Mouse (Mus musculus) fibroblast of lung, adult 2 months (primary cell): Measurements from ENCODE around the gene Creld2.
"Not testable (repeated sequence)": the region's sequence is repeated elsewhere in the genome, so short reads cannot be mapped to it uniquely, and the experiment has no call there.

Source experiments
- DNase-seq: peaks from one replicate; pipeline ENCODE4 v3.0.0-alpha.2; 2011; ENCODE audit warnings: low read depth

The Creld2 gene

DNA sequence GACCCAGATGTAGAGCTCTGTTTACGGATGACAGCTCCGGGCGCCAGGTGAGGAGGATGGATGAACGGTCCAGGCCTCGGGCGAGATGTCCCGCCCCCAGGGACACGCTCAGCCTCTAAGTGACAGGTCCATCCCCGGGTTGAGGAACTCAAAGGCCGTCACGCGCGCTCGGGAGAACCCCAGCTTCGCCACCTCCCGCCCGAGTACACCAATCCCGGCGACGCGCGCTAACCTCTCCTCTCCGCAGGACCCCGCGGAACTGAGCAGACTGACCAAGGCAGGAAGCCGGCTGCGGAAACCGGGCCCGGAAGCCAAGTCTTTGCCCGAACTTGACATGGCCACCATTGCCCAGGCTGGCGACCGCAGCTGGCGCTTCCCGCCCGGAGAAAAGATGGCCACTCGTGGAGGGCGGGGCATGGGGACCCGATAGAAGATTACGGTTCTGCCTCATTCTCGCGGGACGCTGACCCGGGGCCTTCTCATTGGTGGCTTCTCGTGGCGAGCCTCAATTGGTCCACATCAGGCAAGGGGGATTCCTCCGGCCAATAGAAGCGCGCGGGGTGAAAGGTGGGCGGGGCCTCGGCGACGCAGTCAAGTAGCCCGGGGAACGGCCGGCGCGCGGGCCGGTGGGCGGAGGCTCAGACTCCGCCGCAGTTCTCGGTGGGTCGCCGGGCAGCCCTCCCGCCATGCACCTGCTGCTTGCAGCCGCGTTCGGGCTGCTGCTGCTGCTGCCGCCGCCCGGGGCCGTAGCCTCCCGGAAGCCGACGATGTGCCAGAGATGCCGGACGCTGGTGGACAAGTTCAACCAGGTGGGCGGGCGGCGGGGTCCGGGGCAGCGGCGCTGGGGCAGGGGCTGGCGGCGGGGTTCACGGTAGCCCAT, at the start of gene Creld2, which contains the start of gene Alg12:
Gene Creld2, plus strand, starts transcription at position 621 of the 880 bp plus-strand sequence.
Gene Alg12, minus strand, starts transcription at position 293 of the 880 bp plus-strand sequence.
- peak; percentile 99 for DNase-seq

GRCm38 (mm10) chr15:88774630-88775029, 44.8 kb upstream of the Creld2 start:
- DNase-seq = not testable (repeated sequence)

DNA sequence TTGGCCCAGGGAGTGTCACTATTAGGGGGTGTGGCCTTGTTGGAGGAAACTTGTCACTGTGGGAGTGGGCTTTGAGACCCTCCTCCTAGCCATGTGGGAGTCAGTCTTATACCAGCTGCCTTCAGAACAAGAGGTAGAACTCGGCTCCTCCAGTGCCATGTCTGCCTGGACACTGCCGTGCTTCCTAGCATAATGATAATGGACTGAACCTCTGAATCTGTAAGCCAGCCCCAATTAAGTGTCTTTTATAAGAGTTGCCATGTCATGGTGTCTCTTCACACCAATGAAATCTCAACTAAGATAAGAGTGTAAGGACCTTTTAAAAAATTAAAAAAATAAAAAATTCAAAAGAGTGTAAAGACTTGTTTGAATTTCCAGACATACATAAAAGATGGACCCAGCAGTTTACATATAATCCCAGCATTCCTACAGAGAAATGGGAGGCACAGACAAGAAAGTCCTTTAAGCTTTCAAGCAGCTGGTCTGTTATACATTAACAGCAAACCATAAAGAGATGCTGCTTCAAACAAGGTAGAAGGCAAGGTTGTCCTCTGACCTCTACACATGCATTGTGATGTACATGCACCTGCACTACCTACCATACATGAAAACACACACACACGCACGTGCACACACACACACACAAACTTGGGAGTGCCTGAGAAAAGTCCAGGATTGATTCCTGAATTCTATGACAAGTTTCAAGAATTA, 27.2 kb upstream of the Creld2 start:
- no peak for DNase-seq

- DNase-seq = not testable (repeated sequence)
These were observed 24.7 kb upstream of the Creld2 start for GRCm38 (mm10) chr15:88794729-88795128.

DNA sequence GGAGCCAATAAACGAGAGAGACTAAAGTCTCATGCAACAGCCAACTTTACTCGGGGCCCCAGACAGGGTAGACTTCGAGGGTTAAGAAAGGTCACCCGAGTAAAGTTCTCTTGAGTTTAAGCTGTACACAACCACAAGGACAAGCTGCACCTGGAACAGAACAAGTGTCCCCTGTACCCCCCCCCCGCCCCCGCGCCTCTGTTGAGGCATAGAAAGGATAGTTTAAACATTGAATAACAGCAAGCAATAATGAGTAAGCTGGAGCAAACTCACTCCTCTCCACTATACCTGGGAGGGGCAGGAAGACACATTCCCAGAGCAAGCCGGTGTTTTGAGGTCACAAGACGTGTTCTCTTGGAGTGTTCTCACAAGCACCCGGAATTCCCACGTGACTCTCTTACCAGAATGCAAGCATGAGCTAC, 19.5 kb upstream of the Creld2 start:
- no peak for DNase-seq

DNA sequence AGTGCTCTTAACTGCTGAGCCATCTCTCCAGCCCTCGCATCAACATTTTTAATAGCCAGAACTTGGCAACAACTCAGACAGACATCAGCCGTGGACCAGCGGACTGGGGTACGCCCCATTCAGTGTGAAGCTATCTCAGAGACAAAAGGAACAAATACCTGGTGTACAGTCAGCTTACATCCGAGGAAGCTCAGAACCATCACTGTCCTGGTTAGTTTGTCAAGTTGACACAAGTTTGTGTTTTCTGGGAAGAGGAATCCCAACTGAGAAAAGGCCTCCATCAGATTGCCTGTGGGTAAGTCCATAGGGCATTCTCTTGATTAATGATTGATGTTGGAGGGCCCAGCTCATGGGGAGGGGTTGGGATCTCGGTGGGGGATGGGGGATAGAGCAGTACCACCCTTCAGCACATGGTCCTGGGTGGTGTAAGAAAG, 18.5 kb upstream of the Creld2 start:
- DNase-seq = no peak

DNA sequence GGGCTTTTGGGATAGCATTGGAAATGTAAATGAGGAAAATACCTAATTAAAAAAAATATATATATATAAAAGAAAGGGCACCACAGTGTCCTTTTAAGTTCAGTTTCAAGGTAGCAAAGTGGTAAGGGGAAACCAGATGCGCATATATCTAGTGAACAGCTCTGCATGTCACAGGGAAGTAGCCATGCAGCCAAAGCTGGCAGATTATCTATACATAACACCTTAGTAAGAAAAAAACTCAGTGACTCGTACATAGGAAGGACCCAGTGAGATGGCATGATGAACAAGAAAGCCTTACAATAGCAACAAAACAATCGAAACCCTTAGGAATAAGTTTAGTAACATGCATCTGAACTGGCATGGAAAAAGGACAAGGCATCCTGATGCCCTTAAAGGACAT, 17.5 kb upstream of the Creld2 start:
- no peak for DNase-seq

DNA sequence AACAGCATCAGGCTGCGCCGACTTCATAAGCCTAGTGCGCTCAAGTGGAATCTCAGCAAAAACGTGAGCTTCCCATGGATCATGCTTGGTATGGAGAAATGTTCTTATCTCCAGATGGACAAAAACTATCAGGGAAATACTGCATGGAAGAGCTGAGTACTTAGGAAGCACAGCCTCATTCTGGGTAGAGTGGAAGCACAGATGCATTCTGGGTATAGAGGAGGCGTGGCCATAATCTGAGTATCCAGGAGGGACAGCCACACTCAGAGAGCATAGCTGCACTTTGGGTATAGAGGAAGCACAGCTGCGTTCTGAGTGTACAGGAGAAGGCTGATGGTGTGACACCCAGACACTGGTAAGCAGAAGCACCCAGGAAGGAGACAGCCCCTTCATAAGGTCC, 17.1 kb upstream of the Creld2 start:
- no peak for DNase-seq

DNA sequence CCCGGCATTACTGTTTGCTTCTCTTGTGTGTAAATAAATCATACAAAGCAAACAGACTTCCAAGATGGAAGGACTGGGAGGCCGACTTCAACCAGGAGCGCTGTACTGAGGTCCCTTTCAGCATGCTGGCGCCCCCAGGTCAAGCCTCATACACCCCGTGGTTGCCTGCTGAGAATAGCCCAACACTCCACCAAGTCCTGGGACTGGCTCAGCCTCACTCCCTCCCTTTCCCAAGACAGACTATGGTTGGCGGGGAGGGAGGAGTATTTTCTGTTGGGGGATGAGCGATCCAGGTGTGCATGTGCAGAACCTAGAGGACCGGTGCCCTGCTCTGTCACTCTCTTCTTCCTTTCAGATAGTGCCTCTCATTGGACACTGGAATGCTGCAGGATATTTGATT, 11.3 kb upstream of the Creld2 start:
- DNase-seq = no peak

DNA sequence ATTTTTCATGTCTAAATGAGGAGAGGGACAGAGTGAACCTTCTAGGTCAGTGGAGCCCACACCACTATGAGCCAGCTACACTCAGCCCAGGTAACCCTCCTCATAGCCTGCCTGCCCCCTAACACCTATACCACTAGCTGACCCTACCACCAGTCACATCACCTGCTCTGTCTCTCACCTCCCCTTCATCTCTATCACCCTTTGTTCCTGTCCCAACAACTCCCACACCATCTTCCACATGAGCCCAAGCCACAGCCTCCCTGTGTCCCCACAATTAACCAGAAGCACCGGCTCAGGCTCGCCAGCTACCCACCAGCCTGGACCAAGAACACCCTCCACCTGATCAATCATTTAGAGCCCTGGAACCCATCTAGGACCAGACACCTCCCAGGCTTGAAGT, 9.1 kb upstream of the Creld2 start:
- no peak for DNase-seq

GRCm38 (mm10) chr15:88813262-88813661, 6.2 kb upstream of the Creld2 start:
- DNase-seq = no peak

- DNase-seq = not testable (repeated sequence)
These were observed 5.6 kb upstream of the Creld2 start for GRCm38 (mm10) chr15:88813873-88814272.

- no peak for DNase-seq
These were observed 4.9 kb upstream of the Creld2 start for GRCm38 (mm10) chr15:88814411-88815047.

- no peak for DNase-seq
These were observed 4.2 kb upstream of the Creld2 start for GRCm38 (mm10) chr15:88815196-88815700.

DNA sequence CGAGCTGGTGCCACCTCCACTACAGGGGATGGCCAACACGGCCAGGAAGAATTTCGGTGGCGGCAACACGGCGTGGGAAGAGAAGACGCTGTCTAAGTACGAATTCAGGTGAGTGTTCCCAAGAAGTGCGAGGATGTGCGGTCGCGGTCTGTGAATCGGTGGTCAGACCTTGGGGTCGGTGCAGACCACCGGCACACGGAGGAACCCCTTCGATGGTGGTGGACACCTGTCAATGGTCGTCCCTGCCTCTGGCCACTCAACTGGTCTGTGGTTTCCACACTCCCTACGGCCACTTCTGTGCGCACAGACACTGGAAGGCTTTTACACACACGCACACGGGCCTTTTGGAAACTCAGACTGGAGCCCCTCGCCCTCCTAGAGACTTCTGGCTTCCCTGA, 459 bp downstream of the Creld2 start:
- no peak for DNase-seq

DNA sequence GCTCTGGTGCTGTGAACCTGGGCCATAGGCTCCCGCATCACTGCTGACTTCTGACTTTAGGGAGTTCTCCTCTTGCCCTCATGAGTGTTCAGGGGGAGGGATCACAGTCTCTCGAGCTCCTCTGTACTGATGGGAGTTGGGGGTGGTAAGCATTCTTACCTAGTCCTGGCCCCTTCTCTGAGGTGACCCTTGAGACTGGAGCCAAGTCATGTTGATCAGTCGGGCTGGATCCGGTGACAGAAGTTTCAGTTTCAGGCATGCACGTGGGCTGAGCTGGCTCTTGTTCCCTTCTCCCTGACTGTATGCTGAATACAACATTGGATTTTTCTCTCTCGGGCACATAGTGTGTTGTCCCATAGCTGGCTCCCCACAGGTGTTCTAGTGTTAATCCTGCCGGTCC, 2.0 kb downstream of the Creld2 start:
- no peak for DNase-seq

DNA sequence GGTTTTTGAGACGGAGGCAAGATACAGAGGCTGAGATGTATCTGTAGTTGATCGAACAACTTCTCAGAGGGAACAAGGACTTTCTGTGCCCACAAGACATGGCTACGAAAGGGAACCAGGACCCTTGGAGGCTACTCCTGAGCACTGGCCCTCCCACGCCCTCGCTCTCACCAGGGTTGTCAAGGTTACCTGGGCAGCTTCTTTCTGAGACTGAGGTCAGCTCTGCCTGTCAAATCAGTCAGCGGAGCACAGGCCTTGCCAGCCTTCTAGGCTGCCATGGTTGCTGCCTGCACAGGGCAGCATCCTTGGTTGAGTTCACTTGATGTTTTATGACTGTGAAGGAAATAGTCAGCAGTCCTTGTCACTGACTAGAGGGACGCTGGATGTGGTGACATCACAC, 3.1 kb downstream of the Creld2 start:
- DNase-seq = no peak

DNA sequence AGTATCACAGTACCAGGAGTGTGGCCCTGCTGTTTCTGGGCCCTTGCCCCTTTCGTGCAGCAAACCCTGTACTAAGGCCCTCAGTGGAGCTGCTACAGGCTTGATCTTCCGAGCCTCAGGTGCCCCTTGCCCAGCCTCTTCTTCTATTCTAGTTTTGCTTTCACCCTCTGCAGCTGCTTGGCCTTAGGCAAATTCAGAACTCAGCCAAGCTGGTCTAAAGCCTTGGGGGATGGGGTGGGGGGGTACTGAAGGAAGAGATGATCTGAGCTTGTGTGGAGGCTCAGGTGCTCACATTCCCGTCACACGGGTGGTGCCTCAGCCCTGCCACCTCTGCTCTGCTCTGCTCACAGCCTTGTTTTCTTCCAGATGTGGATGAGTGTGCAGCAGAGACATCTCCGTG, 3.9 kb downstream of the Creld2 start:
- DNase-seq = no peak

DNA sequence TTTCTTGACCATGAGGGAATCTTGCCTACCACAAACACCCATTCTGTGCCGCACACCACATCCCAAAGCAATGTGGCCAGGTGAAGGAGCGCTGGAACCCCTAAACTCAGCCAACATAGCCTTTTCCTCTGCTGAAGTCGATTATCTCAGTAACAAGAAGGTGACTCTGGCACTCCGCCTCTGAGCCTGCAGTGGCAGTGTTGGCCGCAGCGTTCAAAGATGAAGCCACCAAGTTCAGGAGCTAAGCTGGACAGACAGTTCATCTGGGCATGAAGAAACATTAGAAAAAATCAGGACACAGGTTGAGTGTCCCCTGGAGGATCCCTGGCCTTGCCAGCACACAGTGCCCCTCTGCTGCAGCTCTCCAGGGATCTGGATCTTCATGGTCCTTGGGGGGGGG, 8.0 kb downstream of the Creld2 start:
- DNase-seq = no peak

DNA sequence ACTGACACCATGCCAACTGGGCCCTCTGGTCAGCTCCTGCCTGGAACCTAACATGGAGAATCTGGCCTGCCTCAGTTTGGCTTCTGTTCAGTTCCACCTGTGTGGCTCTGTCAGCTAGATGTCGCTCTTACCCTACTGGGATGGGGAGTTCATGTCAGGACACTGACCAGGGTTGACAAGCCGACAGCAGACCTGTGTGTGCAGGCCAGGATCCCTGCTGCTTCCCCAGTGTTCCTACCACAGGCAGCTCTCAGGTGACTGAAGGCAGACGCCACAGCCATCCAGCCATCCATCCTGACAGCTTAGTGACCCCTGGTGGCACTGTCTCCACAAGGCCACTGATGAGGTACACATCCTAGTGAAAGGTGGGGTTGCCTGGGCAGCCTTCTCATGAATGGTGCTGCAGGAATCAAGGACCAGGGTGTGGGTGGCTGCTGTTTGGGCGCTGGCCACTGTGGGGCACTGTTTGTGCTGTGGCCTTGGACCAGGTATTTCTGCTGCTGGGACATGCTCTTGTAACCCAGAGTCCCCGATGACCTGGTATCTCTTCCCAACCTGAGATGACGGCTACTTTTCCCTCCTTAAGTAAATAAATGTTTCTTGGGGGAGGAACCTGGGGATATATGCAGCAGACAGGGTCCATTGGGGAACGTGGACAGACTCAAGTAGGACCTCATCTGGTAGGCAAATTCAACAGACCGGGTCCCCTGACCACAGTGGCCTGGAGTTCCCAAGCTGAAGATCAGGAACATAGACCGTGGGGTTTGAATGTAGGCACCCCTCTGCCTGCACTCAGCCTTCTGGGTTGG, 8.7 kb downstream of the Creld2 start:
- peak; percentile 45 for DNase-seq
